Mouse (Mus musculus): Measurements from ENCODE around the gene Gm10974. TPM values are rescaled to one million over a fixed set of nuclear protein-coding genes. Genes with fewer than 3 reads are reported as not detected.

Gene Gm10974
- polyA plus RNA-seq, 1 experiment from 2014 or later = not detected

GRCm38 (mm10) chr7:66388621-66389532 is 23.2 kb downstream of the Gm10974 start:
- Histone ChIP-seq H3K36me3 (no peaks in the 10 kb centered on the region), H3K4me3 (peak overlapping the region; percentile 57), H3K9ac (peak overlapping the region; percentile 81), H3K27ac (replicated peaks) (no peak overlapping the region), H3K9me3 (no peaks in the 10 kb centered on the region), H3K4me2 (peak overlapping the region; percentile 98), H3K27me3 (peaks cover 26% of the 10 kb centered on the region), H3K4me1 (replicated peaks) (peaks cover 21% of the 10 kb centered on the region)
- WGBS = 17% methylated on average over 28 of the region's 28 CpGs
- ATAC-seq (ENCODE audit: low read depth) = peak; percentile 79

DNA sequence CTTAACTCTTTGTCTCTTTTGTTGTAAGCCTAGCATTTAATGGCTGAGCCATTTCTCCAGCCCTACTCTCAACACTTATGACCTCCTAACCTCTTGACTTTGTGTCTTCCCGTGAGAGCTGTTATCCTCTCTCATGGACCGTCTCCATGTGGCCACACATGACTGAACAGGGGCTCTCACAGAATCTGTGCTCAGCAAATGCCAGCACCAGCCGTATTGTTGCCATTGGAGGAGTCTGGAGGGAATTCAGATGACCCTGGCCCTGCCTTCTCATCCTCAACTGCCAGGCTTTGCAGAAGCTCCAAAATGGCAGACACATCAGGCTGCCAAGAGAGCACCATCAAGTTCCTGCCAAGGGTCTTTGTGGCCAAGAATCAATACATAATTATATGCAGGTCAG is 31.6 kb downstream of the Gm10974 start:
- H3K9me3 ChIP-seq = no peaks in the 10 kb centered on the region
- no peak overlapping the region for H3K4me3 ChIP-seq
- H3K27ac ChIP-seq (replicated peaks) = no peak overlapping the region
- no peak overlapping the region for H3K9ac ChIP-seq
- 42% methylated on average over 3 of the region's 3 CpGs for WGBS
- H3K4me2 ChIP-seq = no peak overlapping the region
- no peak for ATAC-seq (ENCODE audit: low read depth)
- H3K4me1 ChIP-seq (replicated peaks) = peaks cover 15% of the 10 kb centered on the region
- H3K27me3 ChIP-seq = peaks cover 4% of the 10 kb centered on the region; the same call in 1 of the 2 replicates
- H3K36me3 ChIP-seq = no peaks in the 10 kb centered on the region

GRCm38 (mm10) chr7:66401605-66402004 is 35.9 kb downstream of the Gm10974 start:
- H3K36me3 ChIP-seq = no peaks in the 10 kb centered on the region
- no peak overlapping the region for H3K27ac ChIP-seq (replicated peaks)
- WGBS = 36% methylated on average over 8 of the region's 8 CpGs
- H3K4me1 ChIP-seq (replicated peaks) = peaks cover 37% of the 10 kb centered on the region
- H3K4me2 ChIP-seq = no peak overlapping the region
- H3K9me3 ChIP-seq = no peaks in the 10 kb centered on the region
- peaks cover 4% of the 10 kb centered on the region; the same call in 1 of the 2 replicates for H3K27me3 ChIP-seq
- no peak overlapping the region for H3K4me3 ChIP-seq
- no peak overlapping the region for H3K9ac ChIP-seq
- no peak for ATAC-seq (ENCODE audit: low read depth)

- 84% methylated on average over 5 of the region's 5 CpGs for WGBS
- no peak for ATAC-seq (ENCODE audit: low read depth)
These were observed 37.2 kb downstream of the Gm10974 start for GRCm38 (mm10) chr7:66402876-66403275.

DNA sequence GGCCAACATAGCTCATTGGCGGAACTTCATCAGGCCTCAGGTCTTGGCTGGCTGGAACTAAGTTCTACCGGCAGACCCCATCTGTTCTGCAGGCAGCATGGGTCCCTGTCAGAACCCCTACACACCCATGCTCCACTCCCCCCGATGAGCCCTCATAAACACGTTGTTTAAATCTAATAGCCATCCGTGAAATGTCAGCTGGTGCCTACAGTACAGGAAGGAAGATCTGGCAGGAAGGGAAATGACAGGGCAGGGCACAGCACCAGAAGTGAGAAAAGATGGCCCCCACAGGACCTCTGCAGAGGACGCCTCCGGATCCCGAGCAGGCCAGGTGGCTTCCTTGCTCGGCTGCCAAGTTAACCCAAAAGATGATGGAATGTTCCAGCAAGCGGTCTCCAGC is 38.4 kb downstream of the Gm10974 start:
- H3K27ac ChIP-seq (replicated peaks) = no peak overlapping the region
- 0 out of 2 replicates have a peak overlapping the region, but pooled peaks have one; percentile 43 for H3K9ac ChIP-seq
- peak; percentile 47; the same call in 1 of the 2 replicates for ATAC-seq (ENCODE audit: low read depth)
- H3K4me1 ChIP-seq (replicated peaks) = peaks cover 37% of the 10 kb centered on the region
- H3K9me3 ChIP-seq = no peaks in the 10 kb centered on the region
- no peak overlapping the region for H3K4me3 ChIP-seq
- 47% methylated on average over 10 of the region's 10 CpGs for WGBS
- no peaks in the 10 kb centered on the region for H3K36me3 ChIP-seq
- no peak overlapping the region for H3K4me2 ChIP-seq
- H3K27me3 ChIP-seq = peaks cover 4% of the 10 kb centered on the region

More at GRCm38 (mm10) chr7:66402876-66403275, 37.2 kb downstream of the Gm10974 start:
- H3K4me1 ChIP-seq (replicated peaks) = peaks cover 37% of the 10 kb centered on the region
- no peaks in the 10 kb centered on the region for H3K9me3 ChIP-seq
- H3K27ac ChIP-seq (replicated peaks) = no peak overlapping the region
- no peak overlapping the region for H3K9ac ChIP-seq
- no peak overlapping the region for H3K4me2 ChIP-seq
- no peak overlapping the region for H3K4me3 ChIP-seq
- peaks cover 4% of the 10 kb centered on the region for H3K27me3 ChIP-seq
- H3K36me3 ChIP-seq = no peaks in the 10 kb centered on the region

GRCm38 (mm10) chr7:66404802-66405201 is 39.1 kb downstream of the Gm10974 start:
- Histone ChIP-seq H3K4me3 (no peak overlapping the region), H3K9me3 (no peaks in the 10 kb centered on the region), H3K27ac (replicated peaks) (no peak overlapping the region), H3K36me3 (no peaks in the 10 kb centered on the region), H3K4me1 (replicated peaks) (peaks cover 37% of the 10 kb centered on the region), H3K4me2 (no peak overlapping the region), H3K9ac (no peak overlapping the region), H3K27me3 (peaks cover 4% of the 10 kb centered on the region)
- 72% methylated on average over 4 of the region's 4 CpGs for WGBS
- no peak for ATAC-seq (ENCODE audit: low read depth)

DNA sequence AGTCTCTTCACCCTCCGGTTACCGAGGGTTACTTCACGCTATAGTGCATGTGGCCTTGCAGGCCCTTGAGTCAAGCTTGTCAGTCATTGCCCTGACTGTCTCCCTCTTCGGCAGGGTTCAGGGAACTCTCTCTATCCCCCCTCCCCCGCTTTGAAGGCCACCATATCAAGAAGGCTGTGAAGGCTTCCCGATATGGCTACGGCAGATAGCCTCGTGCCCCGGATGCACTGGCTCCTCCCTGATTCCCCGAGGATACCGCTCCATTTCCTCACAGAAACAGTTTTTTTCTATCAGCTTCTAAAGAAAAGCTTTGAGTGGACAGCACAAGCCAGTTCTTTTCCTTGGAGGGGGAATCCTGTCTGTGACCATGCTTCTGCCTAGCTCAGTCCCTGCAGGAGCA is 39.8 kb downstream of the Gm10974 start:
- no peak overlapping the region for H3K27ac ChIP-seq (replicated peaks)
- H3K36me3 ChIP-seq = no peaks in the 10 kb centered on the region
- H3K9me3 ChIP-seq = no peaks in the 10 kb centered on the region
- no peak overlapping the region for H3K9ac ChIP-seq
- H3K4me3 ChIP-seq = no peak overlapping the region
- H3K4me1 ChIP-seq (replicated peaks) = peaks cover 37% of the 10 kb centered on the region
- ATAC-seq (ENCODE audit: low read depth) = no peak
- H3K4me2 ChIP-seq = no peak overlapping the region
- 66% methylated on average over 11 of the region's 11 CpGs for WGBS
- peaks cover 4% of the 10 kb centered on the region for H3K27me3 ChIP-seq

GRCm38 (mm10) chr7:66405951-66406721 is 40.4 kb downstream of the Gm10974 start:
- 47% methylated on average over 13 of the region's 13 CpGs for WGBS
- no peak overlapping the region for H3K4me3 ChIP-seq
- no peaks in the 10 kb centered on the region for H3K36me3 ChIP-seq
- no peak for ATAC-seq (ENCODE audit: low read depth)
- no peaks in the 10 kb centered on the region for H3K9me3 ChIP-seq
- H3K4me2 ChIP-seq = no peak overlapping the region
- H3K27ac ChIP-seq (replicated peaks) = no peak overlapping the region
- peaks cover 4% of the 10 kb centered on the region for H3K27me3 ChIP-seq
- H3K9ac ChIP-seq = no peak overlapping the region
- H3K4me1 ChIP-seq (replicated peaks) = peaks cover 32% of the 10 kb centered on the region

- no peak overlapping the region for H3K4me3 ChIP-seq
- H3K27me3 ChIP-seq = peaks cover 3% of the 10 kb centered on the region
- WGBS = 75% methylated on average over 8 of the region's 8 CpGs
- no peaks in the 10 kb centered on the region for H3K36me3 ChIP-seq
- no peaks in the 10 kb centered on the region for H3K9me3 ChIP-seq
- H3K4me2 ChIP-seq = no peak overlapping the region
- peaks cover 23% of the 10 kb centered on the region for H3K4me1 ChIP-seq (replicated peaks)
- no peak overlapping the region for H3K27ac ChIP-seq (replicated peaks)
- H3K9ac ChIP-seq = no peak overlapping the region
- no peak for ATAC-seq (ENCODE audit: low read depth)
These were observed 41.3 kb downstream of the Gm10974 start for GRCm38 (mm10) chr7:66406971-66407370.

- Histone ChIP-seq H3K27me3 (no peaks in the 10 kb centered on the region; the same call in 1 of the 2 replicates), H3K9me3 (no peaks in the 10 kb centered on the region), H3K27ac (replicated peaks) (no peak overlapping the region), H3K4me1 (replicated peaks) (peaks cover 28% of the 10 kb centered on the region), H3K4me2 (no peak overlapping the region), H3K4me3 (no peak overlapping the region), H3K36me3 (no peaks in the 10 kb centered on the region), H3K9ac (no peak overlapping the region)
- ATAC-seq (ENCODE audit: low read depth) = no peak
- WGBS = 80% methylated on average over 6 of the region's 6 CpGs
These were observed 43.7 kb downstream of the Gm10974 start for GRCm38 (mm10) chr7:66409433-66409832.

- ATAC-seq (ENCODE audit: low read depth) = peak; percentile 71
- no peak overlapping the region for H3K4me2 ChIP-seq
These were observed 47.4 kb downstream of the Gm10974 start for GRCm38 (mm10) chr7:66413093-66413492.

GRCm38 (mm10) chr7:66416829-66417228 is 51.1 kb downstream of the Gm10974 start:
- no peak overlapping the region for H3K4me3 ChIP-seq
- 92% methylated on average over 4 of the region's 4 CpGs for WGBS

More at GRCm38 (mm10) chr7:66413093-66413492, 47.4 kb downstream of the Gm10974 start:
- H3K36me3 ChIP-seq = no peaks in the 10 kb centered on the region
- H3K9ac ChIP-seq = no peak overlapping the region
- H3K4me3 ChIP-seq = no peak overlapping the region
- peaks cover 13% of the 10 kb centered on the region for H3K4me1 ChIP-seq (replicated peaks)
- H3K9me3 ChIP-seq = no peaks in the 10 kb centered on the region
- no peaks in the 10 kb centered on the region for H3K27me3 ChIP-seq
- peak overlapping the region; percentile 39 for H3K27ac ChIP-seq (replicated peaks)
- 34% methylated on average over 7 of the region's 7 CpGs for WGBS

More at GRCm38 (mm10) chr7:66416829-66417228, 51.1 kb downstream of the Gm10974 start:
- Histone ChIP-seq H3K27ac (replicated peaks) (no peak overlapping the region), H3K9me3 (no peaks in the 10 kb centered on the region), H3K4me1 (replicated peaks) (peaks cover 13% of the 10 kb centered on the region), H3K36me3 (no peaks in the 10 kb centered on the region), H3K27me3 (peaks cover 16% of the 10 kb centered on the region; the same call in 1 of the 2 replicates), H3K9ac (no peak overlapping the region), H3K4me2 (no peak overlapping the region)
- ATAC-seq (ENCODE audit: low read depth) = no peak

Data from neural tube, embryonic 13.5 days (tissue).